Mouse (Mus musculus): ENCODE measurements at regions not wholly inside any gene's neighbourhood (a gene's known extent, or its start where the extent isn't known, plus 50 kb on each side); places are given as distances from the start of the nearest gene placed in this dataset.

DNA sequence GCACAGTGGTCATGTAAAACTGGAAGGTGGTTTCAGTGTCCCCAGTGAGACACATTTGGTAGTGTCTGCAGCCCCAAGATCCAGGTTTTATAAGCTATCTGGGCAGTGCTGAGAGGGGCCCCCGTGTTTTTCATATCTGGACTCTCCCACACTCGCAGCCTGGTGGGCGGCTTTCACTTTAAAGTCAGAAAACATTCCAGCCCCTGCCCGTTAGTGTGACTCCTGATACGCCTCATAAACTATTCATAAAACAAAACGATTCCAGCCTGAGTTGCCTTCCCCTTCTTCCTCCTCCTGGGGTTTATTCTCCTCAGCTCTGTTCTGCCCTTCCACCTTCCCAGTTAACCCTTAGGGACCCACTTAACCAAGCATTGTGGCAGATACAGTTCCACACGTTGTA, 159.6 kb downstream of the Wnt5a start:
- peaks cover 2% of the 10 kb centered on the region; the same call in 1 of the 2 replicates for H3K4me1 ChIP-seq (replicated peaks; ENCODE audit: control insufficient read depth, insufficient read depth, low read length)
- H3K4me2 ChIP-seq (ENCODE audit: low read length), result no peak overlapping the region
- no peak for ATAC-seq
- H3K9me3 ChIP-seq (ENCODE audit: control insufficient read depth, low read length), result no peaks in the 10 kb centered on the region
- H3K36me3 ChIP-seq (ENCODE audit: control insufficient read depth, insufficient read depth), result no peaks in the 10 kb centered on the region
- no peak overlapping the region for H3K27ac ChIP-seq (ENCODE audit: low read length)
- H3K27me3 ChIP-seq (replicated peaks; ENCODE audit: control insufficient read depth, insufficient read depth, low read length), result no peaks in the 10 kb centered on the region
- no peak overlapping the region for H3K9ac ChIP-seq (replicated peaks; ENCODE audit: low read depth, low read length)
- no peak overlapping the region for H3K4me3 ChIP-seq (replicated peaks; ENCODE audit: low read length)
- 51% methylated on average over 7 of the region's 7 CpGs for WGBS

DNA sequence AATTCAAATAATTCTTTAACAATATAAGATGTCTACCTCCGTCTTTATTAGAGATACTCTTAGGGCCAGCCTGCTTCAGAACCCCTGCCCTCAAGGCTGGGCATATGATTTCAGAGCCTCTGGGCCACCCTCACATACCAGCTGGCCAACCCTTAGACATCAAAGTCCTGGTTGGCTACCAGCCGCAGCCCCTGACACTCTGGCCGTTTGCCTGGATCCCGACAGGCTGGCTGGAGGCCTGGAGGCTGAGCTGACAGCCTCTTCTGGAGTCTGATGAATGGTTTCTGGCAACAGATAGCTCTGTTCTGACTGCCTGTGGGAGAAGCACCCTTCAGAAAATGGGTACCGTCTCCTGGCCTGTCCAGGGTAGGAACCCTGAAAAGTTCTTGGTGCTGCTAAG, 170.9 kb downstream of the Wnt5a start:
- H3K27me3 ChIP-seq (replicated peaks; ENCODE audit: control insufficient read depth, insufficient read depth, low read length), result no peaks in the 10 kb centered on the region
- 36% methylated on average over 5 of the region's 5 CpGs for WGBS
- no peak overlapping the region for H3K9ac ChIP-seq (replicated peaks; ENCODE audit: low read depth, low read length)
- ATAC-seq, result peak; percentile 92
- H3K4me3 ChIP-seq (replicated peaks; ENCODE audit: low read length), result no peak overlapping the region
- H3K27ac ChIP-seq (ENCODE audit: low read length), result no peak overlapping the region
- no peaks in the 10 kb centered on the region; the same call in 1 of the 2 replicates for H3K4me1 ChIP-seq (replicated peaks; ENCODE audit: control insufficient read depth, insufficient read depth, low read length)
- no peaks in the 10 kb centered on the region; the same call in 1 of the 2 replicates for H3K9me3 ChIP-seq (ENCODE audit: control insufficient read depth, low read length)
- no peaks in the 10 kb centered on the region for H3K36me3 ChIP-seq (ENCODE audit: control insufficient read depth, insufficient read depth)
- H3K4me2 ChIP-seq (ENCODE audit: low read length), result no peak overlapping the region

DNA sequence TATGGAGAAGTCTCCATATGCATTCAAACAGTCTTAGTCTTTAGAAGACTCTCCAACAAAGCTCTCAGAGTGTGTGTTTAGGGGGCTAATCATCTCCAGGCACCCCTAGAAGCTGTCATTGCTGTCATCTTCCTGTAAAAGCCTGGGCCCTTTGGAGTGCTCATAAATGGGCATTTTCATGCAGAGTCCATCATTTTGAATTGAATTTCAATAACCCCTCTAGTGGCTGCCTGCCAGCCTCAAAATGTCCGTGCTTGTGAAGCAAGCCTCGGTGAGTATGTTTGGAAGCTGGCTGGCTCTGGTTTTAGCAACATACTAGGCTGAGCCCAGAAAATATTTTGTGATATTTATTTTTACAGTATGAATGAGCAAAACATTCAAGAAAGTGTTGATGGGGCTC, 195.2 kb downstream of the Wnt5a start:
- Histone ChIP-seq H3K27me3 (replicated peaks; ENCODE audit: control insufficient read depth, insufficient read depth, low read length) (no peaks in the 10 kb centered on the region), H3K4me3 (replicated peaks; ENCODE audit: low read length) (no peak overlapping the region), H3K4me2 (ENCODE audit: low read length) (no peak overlapping the region), H3K27ac (ENCODE audit: low read length) (no peak overlapping the region), H3K9ac (replicated peaks; ENCODE audit: low read depth, low read length) (no peak overlapping the region), H3K9me3 (ENCODE audit: control insufficient read depth, low read length) (no peaks in the 10 kb centered on the region), H3K36me3 (ENCODE audit: control insufficient read depth, insufficient read depth) (no peaks in the 10 kb centered on the region), H3K4me1 (replicated peaks; ENCODE audit: control insufficient read depth, insufficient read depth, low read length) (peaks cover 2% of the 10 kb centered on the region; the same call in 1 of the 2 replicates)
- ATAC-seq, result peak; percentile 88
- WGBS, result 18% methylated on average over 2 of the region's 2 CpGs

DNA sequence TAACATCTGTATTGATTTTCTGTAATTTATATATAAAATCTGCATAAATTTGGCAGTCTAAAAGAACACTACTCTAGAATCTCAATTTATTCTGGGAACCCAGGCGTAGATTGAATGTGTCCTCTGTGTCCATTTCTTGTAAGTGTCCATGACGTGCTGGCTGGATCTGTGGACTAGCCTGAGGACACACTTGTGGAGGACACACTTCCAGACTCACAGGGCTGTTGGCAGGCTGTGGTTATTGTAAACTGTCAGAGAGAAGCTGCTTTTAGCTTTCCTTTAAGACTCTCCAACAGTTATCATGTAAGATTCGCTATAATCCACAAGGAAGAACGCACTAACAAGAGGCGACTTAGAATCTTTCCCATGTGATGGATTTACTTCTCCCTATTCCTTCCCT, 200.2 kb downstream of the Wnt5a start:
- Histone ChIP-seq H3K4me3 (replicated peaks; ENCODE audit: low read length) (no peak overlapping the region), H3K4me2 (ENCODE audit: low read length) (no peak overlapping the region), H3K36me3 (ENCODE audit: control insufficient read depth, insufficient read depth) (no peaks in the 10 kb centered on the region), H3K27ac (ENCODE audit: low read length) (no peak overlapping the region), H3K27me3 (replicated peaks; ENCODE audit: control insufficient read depth, insufficient read depth, low read length) (no peaks in the 10 kb centered on the region), H3K9ac (replicated peaks; ENCODE audit: low read depth, low read length) (no peak overlapping the region), H3K4me1 (replicated peaks; ENCODE audit: control insufficient read depth, insufficient read depth, low read length) (peaks cover under 1% of the 10 kb centered on the region; the same call in 1 of the 2 replicates), H3K9me3 (ENCODE audit: control insufficient read depth, low read length) (no peaks in the 10 kb centered on the region)
- ATAC-seq, result no peak
- WGBS, result 94% methylated on average over 5 of the region's 5 CpGs

- no peak overlapping the region for H3K4me2 ChIP-seq (ENCODE audit: low read length)
- H3K9ac ChIP-seq (replicated peaks; ENCODE audit: low read depth, low read length), result no peak overlapping the region
- ATAC-seq, result no peak
- H3K36me3 ChIP-seq (ENCODE audit: control insufficient read depth, insufficient read depth), result no peaks in the 10 kb centered on the region
- H3K27ac ChIP-seq (ENCODE audit: low read length), result no peak overlapping the region
- 74% methylated on average over 10 of the region's 10 CpGs for WGBS
- no peak overlapping the region for H3K4me3 ChIP-seq (replicated peaks; ENCODE audit: low read length)
- no peaks in the 10 kb centered on the region for H3K4me1 ChIP-seq (replicated peaks; ENCODE audit: control insufficient read depth, insufficient read depth, low read length)
- H3K27me3 ChIP-seq (replicated peaks; ENCODE audit: control insufficient read depth, insufficient read depth, low read length), result no peaks in the 10 kb centered on the region
- H3K9me3 ChIP-seq (ENCODE audit: control insufficient read depth, low read length), result no peaks in the 10 kb centered on the region
Observed at GRCm38 (mm10) chr14:28714598-28714997, 210.0 kb downstream of the Wnt5a start.

DNA sequence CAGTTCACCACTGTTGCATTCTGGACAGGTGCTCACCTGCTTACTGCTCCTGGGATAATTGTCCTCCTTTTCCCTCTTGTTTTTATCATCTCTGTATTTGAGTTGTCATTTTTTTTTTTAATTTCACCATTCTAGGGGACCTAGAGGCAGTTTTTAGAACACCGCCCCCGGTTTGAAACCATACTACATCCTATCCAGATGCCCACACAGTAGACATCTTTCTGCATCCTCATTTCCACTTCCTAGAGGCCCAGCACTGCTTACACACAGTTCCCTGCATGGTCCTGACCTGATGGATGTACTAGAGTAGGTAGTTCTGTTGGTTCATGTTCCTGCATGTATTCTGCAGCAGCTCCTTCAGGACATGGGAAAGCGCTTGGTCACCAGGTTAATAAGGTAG, 216.0 kb downstream of the Wnt5a start:
- no peaks in the 10 kb centered on the region for H3K9me3 ChIP-seq (ENCODE audit: control insufficient read depth, low read length)
- no peak overlapping the region for H3K9ac ChIP-seq (replicated peaks; ENCODE audit: low read depth, low read length)
- H3K27ac ChIP-seq (ENCODE audit: low read length), result no peak overlapping the region
- H3K36me3 ChIP-seq (ENCODE audit: control insufficient read depth, insufficient read depth), result no peaks in the 10 kb centered on the region
- ATAC-seq, result no peak
- no peak overlapping the region for H3K4me3 ChIP-seq (replicated peaks; ENCODE audit: low read length)
- no peak overlapping the region for H3K4me2 ChIP-seq (ENCODE audit: low read length)
- H3K4me1 ChIP-seq (replicated peaks; ENCODE audit: control insufficient read depth, insufficient read depth, low read length), result no peaks in the 10 kb centered on the region
- 98% methylated on average over 3 of the region's 3 CpGs for WGBS
- H3K27me3 ChIP-seq (replicated peaks; ENCODE audit: control insufficient read depth, insufficient read depth, low read length), result no peaks in the 10 kb centered on the region

DNA sequence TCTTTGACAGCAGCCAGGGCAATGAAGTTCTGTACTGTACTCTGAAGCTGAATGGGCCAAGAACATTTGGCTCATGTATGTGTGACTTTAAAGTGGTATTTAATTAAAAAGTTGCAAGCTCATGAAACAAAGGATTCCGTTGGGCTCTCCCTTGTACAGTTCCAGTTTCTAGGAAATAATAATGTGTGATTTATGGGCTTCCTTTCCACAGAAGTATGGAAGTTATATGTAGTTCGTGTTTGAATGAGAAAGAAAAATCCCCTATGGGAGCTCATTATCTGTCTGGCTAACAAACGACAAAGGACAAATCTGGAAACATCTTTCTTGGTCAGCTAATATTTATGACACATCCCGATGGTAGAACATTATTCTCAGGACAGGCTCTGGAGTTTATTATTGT, 221.1 kb downstream of the Wnt5a start:
- no peak overlapping the region for H3K27ac ChIP-seq (ENCODE audit: low read length)
- H3K27me3 ChIP-seq (replicated peaks; ENCODE audit: control insufficient read depth, insufficient read depth, low read length), result no peaks in the 10 kb centered on the region
- H3K36me3 ChIP-seq (ENCODE audit: control insufficient read depth, insufficient read depth), result no peaks in the 10 kb centered on the region
- no peak overlapping the region for H3K4me3 ChIP-seq (replicated peaks; ENCODE audit: low read length)
- H3K4me2 ChIP-seq (ENCODE audit: low read length), result no peak overlapping the region
- 83% methylated on average over 4 of the region's 4 CpGs for WGBS
- no peak overlapping the region for H3K9ac ChIP-seq (replicated peaks; ENCODE audit: low read depth, low read length)
- no peaks in the 10 kb centered on the region for H3K4me1 ChIP-seq (replicated peaks; ENCODE audit: control insufficient read depth, insufficient read depth, low read length)
- H3K9me3 ChIP-seq (ENCODE audit: control insufficient read depth, low read length), result no peaks in the 10 kb centered on the region
- no peak for ATAC-seq

DNA sequence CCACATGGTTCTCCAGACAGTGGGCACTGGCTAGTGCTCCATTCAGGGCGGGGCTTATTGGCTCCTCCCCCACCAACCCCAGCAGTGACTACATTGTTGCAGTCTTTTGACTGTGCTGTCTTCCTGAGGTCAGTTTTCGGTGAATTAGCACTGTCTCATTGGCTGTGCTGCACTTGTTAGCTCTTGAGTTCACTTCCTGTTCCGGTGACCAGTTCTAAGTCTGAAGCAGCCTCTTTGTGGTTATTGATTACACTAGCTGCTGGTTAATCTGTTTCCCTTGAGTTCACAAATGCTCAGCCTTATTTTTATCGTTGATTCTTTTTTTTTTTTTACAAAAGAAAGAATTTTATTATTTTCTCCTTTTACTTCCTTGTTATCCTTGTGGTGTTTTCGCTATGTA, 228.9 kb downstream of the Wnt5a start:
- no peak overlapping the region for H3K9ac ChIP-seq (replicated peaks; ENCODE audit: low read depth, low read length)
- H3K36me3 ChIP-seq (ENCODE audit: control insufficient read depth, insufficient read depth), result no peaks in the 10 kb centered on the region
- WGBS, result 73% methylated on average over 5 of the region's 5 CpGs
- ATAC-seq, result no peak
- no peak overlapping the region for H3K27ac ChIP-seq (ENCODE audit: low read length)
- no peaks in the 10 kb centered on the region for H3K27me3 ChIP-seq (replicated peaks; ENCODE audit: control insufficient read depth, insufficient read depth, low read length)
- no peak overlapping the region for H3K4me2 ChIP-seq (ENCODE audit: low read length)
- no peak overlapping the region for H3K4me3 ChIP-seq (replicated peaks; ENCODE audit: low read length)
- H3K4me1 ChIP-seq (replicated peaks; ENCODE audit: control insufficient read depth, insufficient read depth, low read length), result no peaks in the 10 kb centered on the region
- no peaks in the 10 kb centered on the region for H3K9me3 ChIP-seq (ENCODE audit: control insufficient read depth, low read length)

DNA sequence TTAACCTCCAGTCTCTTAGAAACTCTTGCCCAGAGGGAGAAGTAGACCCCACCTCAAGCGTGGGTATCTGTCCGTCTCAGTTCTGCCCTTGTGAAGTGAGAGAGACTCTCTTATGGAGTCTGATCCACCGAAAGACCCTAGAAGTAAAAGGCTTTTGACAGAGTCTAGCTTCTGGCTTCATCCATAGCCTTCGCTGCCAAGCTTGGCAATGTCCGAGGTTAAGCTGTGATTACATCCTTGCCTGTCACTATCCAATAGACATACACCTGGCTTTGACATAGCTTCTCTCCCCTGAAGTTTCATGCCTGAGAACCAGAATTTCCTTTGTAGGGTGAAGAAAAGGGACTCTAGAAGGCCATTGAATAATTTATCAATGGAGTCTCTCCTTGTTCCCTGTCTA, 230.9 kb downstream of the Wnt5a start:
- ATAC-seq, result no peak
- no peaks in the 10 kb centered on the region for H3K4me1 ChIP-seq (replicated peaks; ENCODE audit: control insufficient read depth, insufficient read depth, low read length)
- no peaks in the 10 kb centered on the region for H3K9me3 ChIP-seq (ENCODE audit: control insufficient read depth, low read length)
- no peak overlapping the region for H3K4me2 ChIP-seq (ENCODE audit: low read length)
- H3K27me3 ChIP-seq (replicated peaks; ENCODE audit: control insufficient read depth, insufficient read depth, low read length), result no peaks in the 10 kb centered on the region
- no peak overlapping the region for H3K27ac ChIP-seq (ENCODE audit: low read length)
- no peak overlapping the region for H3K9ac ChIP-seq (replicated peaks; ENCODE audit: low read depth, low read length)
- H3K36me3 ChIP-seq (ENCODE audit: control insufficient read depth, insufficient read depth), result no peaks in the 10 kb centered on the region
- 88% methylated on average over 5 of the region's 5 CpGs for WGBS
- H3K4me3 ChIP-seq (replicated peaks; ENCODE audit: low read length), result no peak overlapping the region

GRCm38 (mm10) chr14:28740076-28740475, 235.5 kb downstream of the Wnt5a start:
- Histone ChIP-seq H3K27ac (ENCODE audit: low read length) (no peak overlapping the region), H3K9ac (replicated peaks; ENCODE audit: low read depth, low read length) (no peak overlapping the region), H3K36me3 (ENCODE audit: control insufficient read depth, insufficient read depth) (no peaks in the 10 kb centered on the region), H3K4me2 (ENCODE audit: low read length) (no peak overlapping the region), H3K9me3 (ENCODE audit: control insufficient read depth, low read length) (no peaks in the 10 kb centered on the region), H3K4me3 (replicated peaks; ENCODE audit: low read length) (no peak overlapping the region), H3K4me1 (replicated peaks; ENCODE audit: control insufficient read depth, insufficient read depth, low read length) (no peaks in the 10 kb centered on the region), H3K27me3 (replicated peaks; ENCODE audit: control insufficient read depth, insufficient read depth, low read length) (no peaks in the 10 kb centered on the region)
- 90% methylated on average over 1 of the region's 1 CpGs for WGBS
- no peak for ATAC-seq
